Mouse (Mus musculus) lung, embryonic 15.5 days (tissue): ENCODE data around the gene Ugt1a9. TPM values are rescaled to one million over a fixed set of nuclear protein-coding genes. Genes with fewer than 3 reads are reported as not detected.
"Not testable (repeated sequence)": the region's sequence is repeated elsewhere in the genome, so short reads cannot be mapped to it uniquely, and the experiment has no call there.

Source experiments
- ATAC-seq: fragments of 200-750 bp; cut with Nextera tagmentation; 2 replicates; pipeline ENCODE4 v1.8.0; 2017; ENCODE audit warnings: moderate number of reproducible peaks, borderline replicate concordance; ENCODE audit not compliant: low FRiP score, low TSS enrichment; ENCODE audit errors: extremely low read depth
- H3K27ac ChIP-seq: fragments of 300-500 bp; sonication (generic); 2 replicates; pipeline ENCODE4 v1.5.1; 2015; ENCODE audit warnings: moderate library complexity, mild to moderate bottlenecking, inconsistent platforms
- H3K27me3 ChIP-seq: fragments of 300-500 bp; sonication (generic); 2 replicates; pipeline ENCODE4 v1.6.1; 2015; ENCODE audit warnings: inconsistent platforms
- H3K36me3 ChIP-seq: fragments of 300-500 bp; sonication (generic); 2 replicates; pipeline ENCODE4 v1.6.1; 2015; ENCODE audit warnings: inconsistent platforms
- H3K4me1 ChIP-seq: fragments of 300-500 bp; sonication (generic); 2 replicates; pipeline ENCODE4 v1.6.1; 2015; ENCODE audit warnings: inconsistent platforms
- H3K4me2 ChIP-seq: fragments of 300-500 bp; sonication (generic); 2 replicates; pipeline ENCODE4 v1.6.1; 2015; ENCODE audit warnings: inconsistent platforms, mild to moderate bottlenecking, moderate library complexity
- H3K4me3 ChIP-seq: fragments of 300-500 bp; sonication (generic); 2 replicates; pipeline ENCODE4 v1.5.1; 2015; ENCODE audit warnings: mild to moderate bottlenecking, inconsistent platforms
- H3K9ac ChIP-seq: fragments of 300-500 bp; sonication (generic); 2 replicates; pipeline ENCODE4 v1.6.1; 2015; ENCODE audit warnings: inconsistent platforms
- H3K9me3 ChIP-seq: fragments of 300-500 bp; sonication (generic); 2 replicates; pipeline ENCODE4 v1.6.1; 2016; ENCODE audit warnings: inconsistent platforms
- WGBS: fragments of 180-500 bp; shearing (Covaris S2); methylation state at CpG from one replicate; pipeline ENCODE4 v1.1.7; 2015; 5-methylcytosine and 5-hydroxymethylcytosine counted together
- polyA plus RNA-seq: library from polyadenylated mRNA; unstranded; fragments of >200 nt; fragmentation: Nextera tagmentation; extraction: Ambion mirVana; gene quantifications from 2 replicates; pipeline ENCODE4 v1.2.1, GENCODE M21; 2015

Ugt1a9 gene
- polyA plus RNA-seq, 1 experiment from 2014 or later: not detected

DNA sequence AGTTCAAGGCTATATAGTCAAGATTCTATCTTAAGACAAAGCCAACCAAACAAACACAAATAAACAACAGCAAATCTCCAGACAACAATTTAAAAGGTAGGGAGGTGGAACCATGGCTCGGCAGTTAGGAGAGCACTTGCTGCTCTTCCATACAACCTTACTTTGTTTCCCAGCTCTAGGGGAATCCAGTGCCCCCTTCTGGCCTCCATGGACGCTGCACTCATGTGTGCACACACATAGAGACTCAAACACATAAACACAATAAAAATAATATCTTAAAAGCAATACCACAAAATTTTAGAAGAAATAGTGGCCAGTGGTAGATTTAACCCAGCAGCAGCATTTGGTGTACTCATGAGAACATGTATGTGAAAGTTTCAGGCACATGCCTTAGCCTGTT, 146.5 kb downstream of the Ugt1a9 start:
- peaks cover 43% of the 10 kb centered on the region for H3K9me3 ChIP-seq
- ATAC-seq: no peak
- no peak overlapping the region for H3K27ac ChIP-seq
- 60% methylated on average over 2 of the region's 2 CpGs for WGBS
- no peak overlapping the region for H3K4me3 ChIP-seq
- no peak overlapping the region for H3K4me2 ChIP-seq
- no peaks in the 10 kb centered on the region for H3K4me1 ChIP-seq
- H3K36me3 ChIP-seq: no peaks in the 10 kb centered on the region
- H3K9ac ChIP-seq: no peak overlapping the region
- H3K27me3 ChIP-seq: no peaks in the 10 kb centered on the region

- Histone ChIP-seq H3K36me3 (no peaks in the 10 kb centered on the region), H3K27ac (no peak overlapping the region), H3K4me2 (no peak overlapping the region), H3K27me3 (no peaks in the 10 kb centered on the region), H3K9me3 (peaks cover 39% of the 10 kb centered on the region), H3K4me1 (no peaks in the 10 kb centered on the region), H3K4me3 (no peak overlapping the region), H3K9ac (no peak overlapping the region)
- no peak for ATAC-seq
- WGBS: 31% methylated on average over 3 of the region's 3 CpGs
Observed at GRCm38 (mm10) chr1:88217576-88217975, 147.0 kb downstream of the Ugt1a9 start.

- H3K27ac ChIP-seq: no peak overlapping the region
- ATAC-seq: no peak
- WGBS: 70% methylated on average over 9 of the region's 9 CpGs
Observed at GRCm38 (mm10) chr1:88218051-88218450, 147.5 kb downstream of the Ugt1a9 start.

DNA sequence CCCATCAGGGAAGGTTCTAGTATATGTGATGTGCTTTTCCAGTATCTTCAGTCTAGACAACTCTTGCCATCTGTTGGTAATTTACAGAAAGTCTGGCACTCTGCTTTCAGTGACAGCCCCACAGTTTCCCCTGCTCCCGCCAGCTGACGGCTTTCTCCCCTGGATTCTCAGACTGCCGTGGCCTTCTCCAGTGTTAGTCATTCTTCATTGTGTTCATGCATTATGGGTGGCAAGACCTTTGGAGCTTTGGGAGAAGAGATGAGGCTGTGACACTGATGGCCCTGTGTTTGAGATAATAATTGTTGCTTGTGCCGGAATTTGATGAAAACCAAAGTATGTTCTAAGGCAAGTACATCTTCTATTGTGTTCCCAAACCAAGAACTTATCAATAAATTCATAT, 148.0 kb downstream of the Ugt1a9 start:
- ATAC-seq: no peak
- Histone ChIP-seq H3K4me3 (no peak overlapping the region), H3K27me3 (no peaks in the 10 kb centered on the region), H3K27ac (no peak overlapping the region), H3K9ac (no peak overlapping the region), H3K4me2 (no peak overlapping the region), H3K36me3 (no peaks in the 10 kb centered on the region), H3K9me3 (peaks cover 31% of the 10 kb centered on the region), H3K4me1 (no peaks in the 10 kb centered on the region)
- 48% methylated on average over 4 of the region's 4 CpGs for WGBS

More at GRCm38 (mm10) chr1:88218051-88218450, 147.5 kb downstream of the Ugt1a9 start:
- peaks cover 36% of the 10 kb centered on the region for H3K9me3 ChIP-seq
- no peaks in the 10 kb centered on the region for H3K4me1 ChIP-seq
- no peak overlapping the region for H3K4me2 ChIP-seq
- no peaks in the 10 kb centered on the region for H3K36me3 ChIP-seq
- H3K9ac ChIP-seq: no peak overlapping the region
- no peak overlapping the region for H3K4me3 ChIP-seq
- H3K27me3 ChIP-seq: no peaks in the 10 kb centered on the region

GRCm38 (mm10) chr1:88219054-88219453, 148.5 kb downstream of the Ugt1a9 start:
- Histone ChIP-seq H3K27me3 (no peaks in the 10 kb centered on the region), H3K9ac (no peak overlapping the region), H3K27ac (no peak overlapping the region), H3K4me1 (no peaks in the 10 kb centered on the region), H3K36me3 (no peaks in the 10 kb centered on the region), H3K4me2 (no peak overlapping the region), H3K9me3 (peaks cover 27% of the 10 kb centered on the region), H3K4me3 (no peak overlapping the region)
- no peak for ATAC-seq
- WGBS: 19% methylated on average over 1 of the region's 1 CpGs

DNA sequence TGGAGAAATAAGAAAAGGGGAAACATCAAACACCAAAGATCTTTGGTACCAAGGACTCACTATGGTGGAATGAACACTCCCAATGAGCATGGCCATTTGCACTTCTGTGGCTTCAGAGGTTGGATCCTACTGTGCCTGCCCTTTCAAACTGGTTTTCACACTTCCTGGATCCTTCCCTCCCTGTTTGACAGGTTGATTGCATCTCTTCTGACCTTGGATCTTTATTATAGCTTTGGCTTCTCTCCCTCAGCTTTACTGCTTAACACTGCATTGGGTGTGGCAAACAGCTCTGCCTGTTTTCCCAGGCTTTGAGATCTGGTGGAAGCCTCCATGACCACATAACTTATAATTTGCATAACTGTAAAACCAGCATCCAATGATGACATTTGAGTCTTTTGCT, 149.7 kb downstream of the Ugt1a9 start:
- peaks cover 17% of the 10 kb centered on the region for H3K9me3 ChIP-seq
- no peak overlapping the region for H3K27ac ChIP-seq
- no peak for ATAC-seq
- no peak overlapping the region for H3K4me3 ChIP-seq
- H3K36me3 ChIP-seq: no peaks in the 10 kb centered on the region
- no peaks in the 10 kb centered on the region for H3K4me1 ChIP-seq
- H3K27me3 ChIP-seq: no peaks in the 10 kb centered on the region
- no peak overlapping the region for H3K4me2 ChIP-seq
- H3K9ac ChIP-seq: no peak overlapping the region

- H3K27me3 ChIP-seq: no peaks in the 10 kb centered on the region
- no peak overlapping the region for H3K27ac ChIP-seq
- peaks cover 20% of the 10 kb centered on the region; the same call in 1 of the 2 replicates for H3K9me3 ChIP-seq
- H3K4me2 ChIP-seq: no peak overlapping the region
- WGBS: 43% methylated on average over 2 of the region's 2 CpGs
- no peaks in the 10 kb centered on the region for H3K4me1 ChIP-seq
- no peak for ATAC-seq
- no peak overlapping the region for H3K4me3 ChIP-seq
- H3K36me3 ChIP-seq: no peaks in the 10 kb centered on the region
- no peak overlapping the region for H3K9ac ChIP-seq
Observed at GRCm38 (mm10) chr1:88222216-88222615, 151.6 kb downstream of the Ugt1a9 start.

- H3K36me3 ChIP-seq: not testable (repeated sequence)
Observed at GRCm38 (mm10) chr1:88223011-88223515, 152.5 kb downstream of the Ugt1a9 start.

GRCm38 (mm10) chr1:88223591-88223990, 153.0 kb downstream of the Ugt1a9 start:
- ATAC-seq: no peak
- H3K4me3 ChIP-seq: no peak overlapping the region
- H3K4me2 ChIP-seq: no peak overlapping the region

More at GRCm38 (mm10) chr1:88223011-88223515, 152.5 kb downstream of the Ugt1a9 start:
- not testable (repeated sequence) for H3K27me3 ChIP-seq, H3K4me2 ChIP-seq, H3K27ac ChIP-seq, H3K9ac ChIP-seq, ATAC-seq, H3K4me1 ChIP-seq, H3K4me3 ChIP-seq
- H3K9me3 ChIP-seq: peaks cover 21% of the 10 kb centered on the region; the same call in 1 of the 2 replicates

DNA sequence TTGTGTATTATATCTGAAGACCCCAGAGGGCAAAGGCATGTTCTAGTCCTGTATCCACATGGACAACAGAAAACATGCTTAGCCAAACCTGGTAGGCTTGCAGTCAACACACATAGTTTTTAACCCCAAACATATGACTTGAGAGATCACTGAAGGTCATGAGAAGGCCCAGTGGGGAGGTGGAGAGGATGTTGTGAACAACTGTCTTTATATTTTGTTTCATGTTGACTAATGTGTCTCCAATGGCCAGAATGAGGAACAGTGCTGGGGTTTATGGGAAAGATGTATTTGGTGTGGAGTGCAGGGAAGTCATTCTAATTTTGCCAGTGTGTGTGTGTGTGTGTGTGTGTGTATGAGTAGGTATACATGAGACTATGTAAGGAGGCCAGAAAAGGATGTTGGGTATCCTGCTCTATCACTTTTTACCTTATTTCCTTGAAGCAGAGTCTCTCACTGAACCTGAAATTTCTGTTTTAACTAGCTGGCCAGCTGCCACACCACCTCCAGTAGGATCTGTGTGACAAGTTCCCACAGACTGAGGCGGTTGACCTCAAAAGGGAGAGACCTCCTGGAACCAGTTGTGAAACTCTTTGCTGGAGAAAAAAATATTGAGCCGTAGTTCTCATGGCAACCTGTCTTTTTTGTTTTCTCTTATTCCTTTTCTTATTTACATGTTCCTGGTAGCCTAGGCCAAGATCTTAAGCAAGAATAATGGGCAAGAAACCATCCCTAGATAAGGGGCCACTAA, 153.6 kb downstream of the Ugt1a9 start:
- Histone ChIP-seq H3K27me3 (no peaks in the 10 kb centered on the region), H3K4me3 (no peak overlapping the region), H3K9ac (no peak overlapping the region), H3K4me2 (no peak overlapping the region), H3K27ac (no peak overlapping the region), H3K36me3 (no peaks in the 10 kb centered on the region), H3K9me3 (peaks cover 21% of the 10 kb centered on the region; the same call in 1 of the 2 replicates), H3K4me1 (no peaks in the 10 kb centered on the region)
- no peak for ATAC-seq
- 61% methylated on average over 2 of the region's 2 CpGs for WGBS

More at GRCm38 (mm10) chr1:88223591-88223990, 153.0 kb downstream of the Ugt1a9 start:
- no peaks in the 10 kb centered on the region for H3K4me1 ChIP-seq
- peaks cover 21% of the 10 kb centered on the region; the same call in 1 of the 2 replicates for H3K9me3 ChIP-seq
- no peak overlapping the region for H3K9ac ChIP-seq
- WGBS: 39% methylated on average over 1 of the region's 1 CpGs
- H3K36me3 ChIP-seq: no peaks in the 10 kb centered on the region
- H3K27me3 ChIP-seq: no peaks in the 10 kb centered on the region
- H3K27ac ChIP-seq: no peak overlapping the region

DNA sequence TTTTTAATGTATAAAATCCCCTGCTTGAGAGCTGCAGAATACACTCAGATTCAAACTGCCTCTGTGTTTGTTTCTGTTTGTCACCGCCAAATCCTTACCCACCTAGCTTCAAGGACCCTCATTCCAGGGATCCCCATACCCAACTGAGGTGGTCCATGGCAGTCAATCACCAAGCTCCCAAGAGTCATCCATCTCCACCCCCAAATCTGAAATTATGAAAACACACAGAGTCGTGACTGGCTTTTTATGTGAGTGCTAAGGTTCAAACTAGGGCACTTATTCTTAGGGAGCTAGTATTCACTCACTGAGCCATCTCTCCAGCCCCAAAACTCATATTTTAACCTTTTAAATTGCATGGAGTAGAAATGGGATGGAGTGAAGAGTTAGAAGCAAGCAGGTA, 154.7 kb downstream of the Ugt1a9 start:
- WGBS: 35% methylated on average over 2 of the region's 2 CpGs
- H3K4me2 ChIP-seq, H3K36me3 ChIP-seq, H3K27me3 ChIP-seq, H3K4me3 ChIP-seq, H3K4me1 ChIP-seq, H3K9ac ChIP-seq, ATAC-seq, H3K27ac ChIP-seq: not testable (repeated sequence)
- H3K9me3 ChIP-seq: peaks cover 29% of the 10 kb centered on the region; the same call in 1 of the 2 replicates

DNA sequence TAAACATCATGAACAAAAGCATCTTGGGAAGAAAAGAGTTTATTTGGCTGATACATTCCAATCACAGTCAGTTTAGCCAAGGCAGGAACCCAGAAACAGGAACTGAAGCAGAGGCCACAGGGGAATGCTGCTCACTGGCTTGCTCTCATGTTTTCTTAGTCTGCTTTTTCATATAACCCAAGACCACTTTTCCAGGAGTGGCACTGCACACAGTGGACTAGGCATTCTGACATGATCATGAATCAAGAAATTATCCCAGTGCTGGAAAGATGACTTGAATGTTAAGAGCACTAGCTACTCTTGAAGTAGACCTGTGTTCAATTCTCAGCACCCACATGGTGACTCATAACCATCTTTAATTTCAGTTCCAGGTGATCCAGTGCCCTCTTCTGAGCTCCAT, 155.1 kb downstream of the Ugt1a9 start:
- H3K9ac ChIP-seq: no peak overlapping the region
- no peaks in the 10 kb centered on the region for H3K27me3 ChIP-seq
- H3K27ac ChIP-seq: no peak overlapping the region
- H3K9me3 ChIP-seq: peaks cover 29% of the 10 kb centered on the region; the same call in 1 of the 2 replicates
- H3K4me2 ChIP-seq: no peak overlapping the region
- no peaks in the 10 kb centered on the region for H3K4me1 ChIP-seq
- no peak for ATAC-seq
- H3K4me3 ChIP-seq: no peak overlapping the region
- no peaks in the 10 kb centered on the region for H3K36me3 ChIP-seq
